In genomic region chr15:94593586-94593985, GRCm38 (mm10) we compare ENCODE assay signal across 15 mouse cellular contexts. TPM values are rescaled to one million over a fixed set of nuclear protein-coding genes. Genes with fewer than 3 reads are reported as not detected.
"Had no signal": no experiment of that assay in that cellular context is flagged by ENCODE, and none has a peak within 500 bp of the region (broad histone marks: within the 10 kb centered on the region; RNA-seq: fewer than 3 reads in every experiment).

No protein-coding gene starts in this region.

- H3K4me1 ChIP-seq: stomach, embryonic 15.5 days had no signal

- H3K9ac ChIP-seq: hindbrain, embryonic 15.5 days; liver, embryonic 12.5 days; lung, embryonic 15.5 days; midbrain, embryonic 12.5 days; neural tube, embryonic 13.5 days; stomach, embryonic 15.5 days had no signal

- H3K4me3 ChIP-seq: hindbrain, embryonic 15.5 days; layer of hippocampus, adult 2 months; limb, embryonic 10.5 days; liver, embryonic 12.5 days; lung, embryonic 15.5 days; midbrain, embryonic 12.5 days; neural tube, embryonic 13.5 days; stomach, embryonic 15.5 days had no signal

- DNase-seq: lung, postnatal 14 days; right cerebral cortex, postnatal 14 days; thymus, adult 2 months; thymus, postnatal 25 days had no signal

- H3K4me2 ChIP-seq: hindbrain, embryonic 15.5 days; liver, embryonic 12.5 days; lung, embryonic 15.5 days; midbrain, embryonic 12.5 days; neural tube, embryonic 13.5 days; stomach, embryonic 15.5 days had no signal

- ATAC-seq: liver, embryonic 12.5 days; midbrain, embryonic 16.5 days had no signal

- H3K9me3 ChIP-seq: hindbrain, embryonic 15.5 days; limb, embryonic 10.5 days; liver, embryonic 12.5 days; lung, embryonic 15.5 days; midbrain, embryonic 12.5 days; neural tube, embryonic 13.5 days; stomach, embryonic 15.5 days had no signal

- H3K27ac ChIP-seq: hindbrain, embryonic 15.5 days; layer of hippocampus, adult 2 months; limb, embryonic 10.5 days; liver, embryonic 12.5 days; lung, embryonic 15.5 days; midbrain, embryonic 12.5 days; neural tube, embryonic 13.5 days; stomach, embryonic 15.5 days had no signal

- H3K27me3 ChIP-seq: hindbrain, embryonic 15.5 days; liver, embryonic 12.5 days; lung, embryonic 15.5 days; midbrain, embryonic 12.5 days; neural tube, embryonic 13.5 days; stomach, embryonic 15.5 days had no signal

- H3K36me3 ChIP-seq: hindbrain, embryonic 15.5 days; limb, embryonic 10.5 days; liver, embryonic 12.5 days; lung, embryonic 15.5 days; midbrain, embryonic 12.5 days; neural tube, embryonic 13.5 days; stomach, embryonic 15.5 days had no signal

RNA-seq across cellular contexts. Expression of gene Tmem117, which starts 35.4 kb away (rescaled TPM):
- total RNA-seq: megakaryocyte-erythroid progenitor cell, adult 5-6 weeks had no signal
- polyA plus RNA-seq: liver, embryonic 12.5 days; spleen, adult 2 months had no signal
